Mouse (Mus musculus) lung, postnatal 0 days (tissue): ENCODE measurements at regions not wholly inside any gene's neighbourhood (a gene's known extent, or its start where the extent isn't known, plus 50 kb on each side); places are given as distances from the start of the nearest gene placed in this dataset.

ENCODE experiments used
- ATAC-seq: fragments of 200-750 bp; cut with Nextera tagmentation; 2 replicates; pipeline ENCODE4 v1.8.0; 2017; ENCODE audit warnings: moderate library complexity
- DNase-seq: peaks from one replicate; pipeline ENCODE4 v3.0.0-alpha.2; 2016; ENCODE audit warnings: low spot score
- H3K27ac ChIP-seq: fragments of 300-500 bp; sonication (generic); 2 replicates; pipeline ENCODE4 v1.5.1; 2014; ENCODE audit warnings: antibody characterized with exemption, mild to moderate bottlenecking, low read length, mixed read lengths
- H3K27me3 ChIP-seq: fragments of 300-500 bp; sonication (generic); replicated peaks from 2 replicates; pipeline ENCODE4 v1.6.1; 2014; ENCODE audit warnings: low read length, mixed read lengths; ENCODE audit not compliant: insufficient read depth
- H3K36me3 ChIP-seq: fragments of 300-500 bp; sonication (generic); 2 replicates; pipeline ENCODE4 v1.6.1; 2014; ENCODE audit warnings: low read length, mixed read lengths; ENCODE audit not compliant: insufficient read depth
- H3K4me1 ChIP-seq: fragments of 300-500 bp; sonication (generic); 2 replicates; pipeline ENCODE4 v1.6.1; 2014; ENCODE audit warnings: antibody characterized with exemption, low read depth, low read length, mixed read lengths; ENCODE audit not compliant: insufficient read depth
- H3K4me2 ChIP-seq: fragments of 300-500 bp; sonication (generic); replicated peaks from 2 replicates; pipeline ENCODE4 v1.6.1; 2014; ENCODE audit warnings: low read depth, mild to moderate bottlenecking, low read length, moderate library complexity, mixed read lengths
- H3K4me3 ChIP-seq: fragments of 300-500 bp; sonication (generic); 2 replicates; pipeline ENCODE4 v1.5.1; 2014; ENCODE audit warnings: low read depth, low read length
- H3K9ac ChIP-seq: fragments of 300-500 bp; sonication (generic); replicated peaks from 2 replicates; pipeline ENCODE4 v1.6.1; 2014; ENCODE audit warnings: low read depth, mild to moderate bottlenecking
- H3K9me3 ChIP-seq: fragments of 300-500 bp; sonication (generic); 2 replicates; pipeline ENCODE4 v1.6.1; 2016; ENCODE audit warnings: low read length, mixed read lengths
- CTCF ChIP-seq: IDR thresholded peaks from 2 replicates; pipeline ENCODE4 v1.5.1; 2016; ENCODE audit warnings: antibody characterized with exemption, mild to moderate bottlenecking
- EP300 ChIP-seq: IDR thresholded peaks from 2 replicates; pipeline ENCODE4 v1.6.1; 2016; ENCODE audit warnings: antibody characterized with exemption, mild to moderate bottlenecking, control low read depth
- WGBS: fragments of 180-500 bp; shearing (Covaris S2); extraction: QIAGEN DNeasy Blood & Tissue Kit; methylation state at CpG from one replicate; pipeline ENCODE4 v1.1.7; 2014; 5-methylcytosine and 5-hydroxymethylcytosine counted together

DNA sequence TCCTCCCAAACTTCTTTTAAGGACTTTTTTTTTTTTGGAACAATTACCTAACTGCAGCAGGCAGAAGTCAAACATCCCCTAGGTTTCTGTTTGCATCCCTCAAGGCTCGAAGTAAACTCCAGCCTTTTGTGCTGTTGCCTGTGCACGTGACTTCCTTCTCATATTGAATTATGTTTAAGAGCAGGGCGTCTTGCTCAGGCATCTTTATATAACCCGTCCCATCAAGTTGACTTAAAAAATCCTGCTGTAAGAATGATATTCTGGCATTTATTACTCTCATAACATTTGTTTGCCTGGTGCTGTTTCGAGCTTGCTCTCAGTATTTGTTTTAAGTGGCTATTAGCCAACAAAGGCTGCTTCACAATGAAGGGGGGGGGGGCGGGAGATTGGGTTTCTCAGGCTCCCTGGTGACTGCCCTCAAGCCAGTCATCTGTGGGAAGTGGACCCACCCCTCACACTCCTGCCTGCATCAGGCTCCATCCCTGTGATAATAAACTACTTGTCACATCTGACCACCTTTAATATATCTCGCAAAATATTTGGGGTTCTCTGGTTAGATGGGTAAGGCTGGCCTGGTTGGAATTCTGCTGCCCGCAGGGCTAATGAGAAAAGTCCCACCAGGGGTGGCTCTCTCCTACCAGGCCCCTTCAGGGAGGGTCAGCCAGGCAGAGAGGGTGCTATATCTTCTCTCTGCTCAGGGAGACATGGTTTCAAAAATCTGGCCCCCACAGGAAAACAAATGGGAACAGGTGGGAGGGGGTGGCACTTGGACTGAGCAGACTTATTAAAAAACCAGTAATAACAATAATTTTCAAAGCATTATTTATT lies 277.1 kb upstream of the Atp5g3 start:
- Histone ChIP-seq H3K9ac (no peak overlapping the region), H3K4me1 (no peaks in the 10 kb centered on the region), H3K36me3 (no peaks in the 10 kb centered on the region), H3K9me3 (no peaks in the 10 kb centered on the region), H3K27me3 (no peaks in the 10 kb centered on the region), H3K4me2 (no peak overlapping the region), H3K4me3 (no peak overlapping the region), H3K27ac (no peak overlapping the region)
- TF ChIP-seq EP300 (no peak), CTCF (no peak)
- 28% methylated on average over 8 of the region's 8 CpGs for WGBS
- DNase-seq (no peak), ATAC-seq (no peak)

DNA sequence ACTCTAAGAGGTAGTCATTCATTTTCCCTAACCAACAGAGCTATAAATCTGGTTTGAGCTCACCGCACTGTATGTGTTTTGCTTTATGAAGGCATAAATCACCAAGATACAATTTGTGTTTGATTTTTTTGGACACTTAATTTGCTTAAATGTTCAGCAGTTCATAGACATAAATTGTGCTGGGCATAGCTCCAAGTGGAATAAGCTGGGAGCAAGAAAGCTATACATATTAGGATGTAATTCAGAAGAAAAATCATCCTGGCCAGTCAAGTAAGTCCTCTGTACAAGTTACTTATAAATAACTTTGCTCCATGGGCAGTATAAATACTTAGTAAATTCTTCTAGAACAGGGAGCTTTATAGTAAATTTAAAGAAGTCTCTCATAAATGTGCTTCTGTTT lies 267.0 kb upstream of the Atp5g3 start:
- no peak for DNase-seq
- H3K36me3 ChIP-seq = no peaks in the 10 kb centered on the region
- TF ChIP-seq CTCF (no peak), EP300 (no peak)
- H3K9ac ChIP-seq = no peak overlapping the region
- H3K4me2 ChIP-seq = no peak overlapping the region
- no peak overlapping the region for H3K27ac ChIP-seq
- H3K27me3 ChIP-seq = no peaks in the 10 kb centered on the region
- no peaks in the 10 kb centered on the region for H3K9me3 ChIP-seq
- WGBS = 58% methylated on average over 1 of the region's 1 CpGs
- no peak overlapping the region for H3K4me3 ChIP-seq
- H3K4me1 ChIP-seq = no peaks in the 10 kb centered on the region
- ATAC-seq = no peak

DNA sequence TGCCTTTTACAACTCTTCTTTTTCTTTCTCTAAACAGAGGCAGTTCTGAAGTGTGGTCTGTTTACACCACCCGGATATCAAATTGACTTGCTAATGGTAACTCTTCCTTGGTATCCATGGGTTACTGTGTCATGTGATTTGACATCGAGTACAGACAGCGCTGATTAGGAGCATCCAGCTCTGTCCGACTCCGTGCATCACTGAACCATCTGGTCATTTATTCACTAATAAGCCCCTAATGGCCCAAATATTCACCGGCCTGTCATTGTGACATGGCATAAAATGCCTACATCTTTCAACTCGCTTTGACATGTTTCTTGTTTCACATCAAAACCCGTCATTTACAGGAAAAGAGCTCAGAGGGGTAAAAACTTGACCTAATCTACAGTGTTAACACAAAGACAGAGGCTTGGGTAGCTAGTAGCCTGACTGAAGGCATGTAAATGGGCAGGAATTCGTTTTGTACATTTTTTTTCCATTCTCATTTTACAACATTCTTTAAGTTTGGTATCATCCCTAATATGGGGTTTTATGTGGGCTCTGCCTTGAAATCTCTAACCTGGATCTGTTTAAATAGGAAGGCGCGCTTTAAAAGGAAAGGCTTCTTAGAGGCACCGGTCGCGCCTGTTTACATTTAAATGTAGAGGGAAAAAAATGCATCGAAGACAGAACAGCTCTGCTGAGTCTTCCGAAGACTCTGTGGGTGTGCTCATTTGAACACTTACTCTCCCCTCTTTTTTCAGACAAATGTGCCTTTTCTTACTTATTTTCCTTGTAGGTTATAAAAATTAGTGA lies 257.8 kb upstream of the Atp5g3 start:
- Histone ChIP-seq H3K9ac (no peak overlapping the region), H3K27ac (no peak overlapping the region), H3K9me3 (no peaks in the 10 kb centered on the region), H3K36me3 (no peaks in the 10 kb centered on the region), H3K4me2 (no peak overlapping the region), H3K27me3 (no peaks in the 10 kb centered on the region), H3K4me3 (no peak overlapping the region), H3K4me1 (no peaks in the 10 kb centered on the region)
- no peak for ATAC-seq
- DNase-seq = no peak
- no peak for TF ChIP-seq CTCF
- no peak for TF ChIP-seq EP300
- 42% methylated on average over 16 of the region's 16 CpGs for WGBS

DNA sequence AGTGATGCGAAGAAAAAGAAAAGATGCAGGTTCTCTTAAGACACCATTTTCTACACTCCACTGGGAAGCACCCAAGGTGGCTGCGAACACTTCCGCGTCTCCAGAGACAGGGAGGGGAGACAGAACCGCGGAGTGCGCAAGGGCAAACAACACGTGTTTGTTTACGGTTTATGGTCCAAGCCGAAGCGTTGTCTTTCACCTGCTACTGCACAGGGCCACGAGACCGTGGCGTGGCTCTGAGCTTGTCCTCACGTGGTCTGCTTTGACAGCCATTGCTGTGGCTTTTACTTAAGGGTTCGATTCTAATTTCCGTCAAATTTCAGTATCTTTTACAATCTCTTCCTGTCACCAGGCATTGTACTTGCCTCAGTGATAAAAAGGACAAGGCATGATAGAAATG lies 257.2 kb upstream of the Atp5g3 start:
- no peak overlapping the region for H3K4me3 ChIP-seq
- H3K4me1 ChIP-seq = no peaks in the 10 kb centered on the region
- H3K36me3 ChIP-seq = no peaks in the 10 kb centered on the region
- ATAC-seq (no peak), DNase-seq (no peak)
- H3K4me2 ChIP-seq = no peak overlapping the region
- H3K9me3 ChIP-seq = no peaks in the 10 kb centered on the region
- 86% methylated on average over 17 of the region's 17 CpGs for WGBS
- no peak overlapping the region for H3K9ac ChIP-seq
- TF ChIP-seq EP300 = no peak
- TF ChIP-seq CTCF = no peak
- H3K27ac ChIP-seq = no peak overlapping the region
- no peaks in the 10 kb centered on the region for H3K27me3 ChIP-seq

DNA sequence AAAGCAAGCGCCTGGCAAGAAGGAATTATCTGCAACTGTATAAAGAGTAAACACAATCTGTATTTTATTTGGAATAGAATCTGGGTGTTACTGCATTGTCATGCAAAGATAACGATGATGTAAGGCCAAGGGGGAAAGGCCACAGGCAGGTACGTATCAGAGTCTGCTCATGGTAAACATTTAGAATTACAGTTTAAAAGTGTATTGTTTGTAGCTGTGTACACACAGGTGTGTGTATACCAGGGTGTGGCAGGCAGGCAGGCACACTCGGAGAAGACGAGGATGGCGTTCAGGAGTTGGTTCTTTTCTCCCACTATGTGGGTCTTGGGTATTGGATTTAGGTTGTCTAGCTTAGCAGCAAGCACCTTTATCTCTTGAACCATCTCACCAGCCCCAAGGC lies 242.9 kb upstream of the Atp5g3 start:
- ATAC-seq (no peak), DNase-seq (no peak)
- no peaks in the 10 kb centered on the region for H3K36me3 ChIP-seq
- H3K9ac ChIP-seq = no peak overlapping the region
- H3K4me2 ChIP-seq = no peak overlapping the region
- WGBS = 62% methylated on average over 6 of the region's 6 CpGs
- H3K27ac ChIP-seq = no peak overlapping the region
- H3K4me1 ChIP-seq = no peaks in the 10 kb centered on the region; the same call in 1 of the 2 replicates
- no peaks in the 10 kb centered on the region for H3K27me3 ChIP-seq
- no peaks in the 10 kb centered on the region for H3K9me3 ChIP-seq
- no peak overlapping the region for H3K4me3 ChIP-seq
- TF ChIP-seq EP300 = no peak
- TF ChIP-seq CTCF = no peak

DNA sequence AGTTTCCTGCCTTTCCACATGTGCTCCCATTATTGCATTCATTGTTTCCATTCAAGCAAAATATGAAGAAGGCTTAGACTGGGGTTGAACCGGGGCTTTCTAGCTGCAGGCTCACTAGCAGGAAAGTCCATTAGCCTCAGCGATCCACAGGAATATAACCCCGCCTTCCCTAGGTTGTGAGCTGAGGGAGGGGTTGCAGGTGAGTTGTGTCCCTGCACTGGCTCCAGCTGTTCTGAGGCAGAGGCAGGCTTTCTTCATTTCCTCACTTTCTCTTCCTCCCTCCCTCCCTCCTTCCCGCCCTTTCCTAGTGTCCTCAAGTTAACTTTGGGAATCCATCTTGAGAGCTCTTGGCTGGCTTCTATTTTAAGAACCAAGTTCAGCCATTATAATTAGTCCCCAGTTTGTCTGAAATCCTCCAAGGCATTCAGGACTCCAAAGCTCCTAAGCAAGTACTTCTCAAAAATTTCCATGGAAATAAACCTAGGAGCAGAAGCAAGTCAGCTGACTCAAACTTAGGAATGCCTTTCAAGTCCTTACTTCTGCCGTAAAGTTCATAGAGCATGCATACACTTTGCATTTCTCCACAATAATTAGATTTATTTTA lies 242.2 kb upstream of the Atp5g3 start:
- no peak overlapping the region for H3K27ac ChIP-seq
- 49% methylated on average over 5 of the region's 5 CpGs for WGBS
- no peaks in the 10 kb centered on the region for H3K36me3 ChIP-seq
- H3K9me3 ChIP-seq = no peaks in the 10 kb centered on the region
- no peak overlapping the region for H3K9ac ChIP-seq
- ATAC-seq = no peak
- H3K4me2 ChIP-seq = no peak overlapping the region
- no peaks in the 10 kb centered on the region for H3K27me3 ChIP-seq
- no peak for DNase-seq
- TF ChIP-seq EP300 (no peak), CTCF (no peak)
- H3K4me1 ChIP-seq = no peaks in the 10 kb centered on the region; the same call in 1 of the 2 replicates
- no peak overlapping the region for H3K4me3 ChIP-seq
